Mouse (Mus musculus): Measurements from ENCODE around the gene Nxt2. TPM values are rescaled to one million over a fixed set of nuclear protein-coding genes. Genes with fewer than 3 reads are reported as not detected.
"Not testable (repeated sequence)": the region's sequence is repeated elsewhere in the genome, so short reads cannot be mapped to it uniquely, and the experiment has no call there.

Gene Nxt2
- polyA plus RNA-seq, 1 experiment from 2014 or later = 12.5 TPM

DNA sequence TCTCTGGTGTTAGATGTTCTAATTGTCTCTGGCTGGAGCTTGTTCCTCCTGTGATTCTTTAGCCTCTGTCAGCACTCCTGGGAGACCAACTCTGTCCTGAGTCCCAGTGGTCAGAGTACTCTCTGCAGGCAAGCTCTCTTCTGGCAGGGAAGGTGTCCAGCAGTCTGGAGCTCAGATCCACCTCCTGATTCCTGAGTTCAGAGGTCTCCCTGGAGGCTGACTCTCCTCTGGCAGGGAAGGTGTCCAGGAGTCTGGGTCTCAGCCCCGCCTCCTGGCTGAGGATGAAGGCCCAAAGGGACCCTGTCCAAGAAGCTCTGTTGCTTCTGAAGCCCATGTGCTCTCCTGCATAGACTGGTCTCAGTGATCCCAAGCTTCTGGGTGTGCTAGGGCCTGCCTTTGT, 9.6 kb downstream of the Nxt2 start:
- H3K27me3 ChIP-seq; H3K4me2 ChIP-seq (replicated peaks); H3K36me3 ChIP-seq; ATAC-seq; H3K9me3 ChIP-seq; H3K9ac ChIP-seq (replicated peaks); H3K27ac ChIP-seq; H3K4me3 ChIP-seq (replicated peaks); H3K4me1 ChIP-seq (replicated peaks): not testable (repeated sequence)
- WGBS = 83% methylated on average over 1 of the region's 1 CpGs

- H3K27me3 ChIP-seq = no peaks in the 10 kb centered on the region; the same call in 1 of the 2 replicates
- H3K27ac ChIP-seq = no peak overlapping the region
- no peak overlapping the region for H3K9ac ChIP-seq (replicated peaks)
- H3K4me1 ChIP-seq (replicated peaks) = no peaks in the 10 kb centered on the region
- H3K4me2 ChIP-seq (replicated peaks) = no peak overlapping the region
- 64% methylated on average over 2 of the region's 2 CpGs for WGBS
- H3K4me3 ChIP-seq (replicated peaks) = no peak overlapping the region
- no peaks in the 10 kb centered on the region for H3K9me3 ChIP-seq
- no peaks in the 10 kb centered on the region for H3K36me3 ChIP-seq
- no peak for ATAC-seq
Measured at GRCm38 (mm10) chrX:142237101-142237500, 10.5 kb downstream of the Nxt2 start.

DNA sequence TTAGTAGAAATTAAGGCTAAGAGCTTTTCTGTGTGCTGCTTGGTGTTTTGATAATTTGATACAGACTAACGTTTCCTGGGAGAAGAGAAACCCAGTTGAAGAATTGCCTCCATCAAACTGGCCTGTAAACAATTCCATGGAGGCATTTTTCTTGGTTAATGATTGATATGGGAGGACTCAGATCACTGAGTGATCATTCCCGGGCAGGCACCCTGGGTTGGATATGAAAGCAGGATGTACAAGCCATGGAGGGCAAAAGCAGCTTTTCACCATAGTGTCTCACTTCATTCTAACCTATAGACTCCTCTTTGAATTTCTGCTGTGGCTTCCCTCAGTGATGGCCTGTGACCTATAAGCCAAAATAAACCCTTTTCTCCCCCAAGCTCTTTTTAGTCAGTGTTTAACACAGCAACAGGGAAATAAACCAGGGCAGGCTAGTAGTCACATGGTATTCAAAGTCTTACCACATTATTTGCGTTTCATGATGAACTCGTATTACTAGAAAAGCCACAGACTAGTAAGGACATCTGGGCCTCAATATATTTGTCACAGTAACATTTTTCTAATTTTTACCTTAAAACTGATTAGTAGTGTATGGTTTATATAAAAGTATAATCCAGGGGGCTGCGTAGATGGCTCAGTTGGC, 19.2 kb downstream of the Nxt2 start:
- no peak for ATAC-seq
- WGBS = 82% methylated on average over 5 of the region's 5 CpGs
- H3K9ac ChIP-seq (replicated peaks) = no peak overlapping the region
- H3K4me3 ChIP-seq (replicated peaks) = no peak overlapping the region
- H3K27ac ChIP-seq = no peak overlapping the region
- no peak overlapping the region for H3K4me2 ChIP-seq (replicated peaks)
- no peaks in the 10 kb centered on the region for H3K36me3 ChIP-seq
- no peaks in the 10 kb centered on the region for H3K9me3 ChIP-seq
- H3K4me1 ChIP-seq (replicated peaks) = no peaks in the 10 kb centered on the region
- peaks cover 8% of the 10 kb centered on the region; the same call in 1 of the 2 replicates for H3K27me3 ChIP-seq

- WGBS = 85% methylated on average over 7 of the region's 7 CpGs
- no peak overlapping the region for H3K9ac ChIP-seq (replicated peaks)
- no peaks in the 10 kb centered on the region for H3K9me3 ChIP-seq
- no peak overlapping the region for H3K4me2 ChIP-seq (replicated peaks)
- H3K36me3 ChIP-seq = no peaks in the 10 kb centered on the region
- H3K27me3 ChIP-seq = peaks cover 3% of the 10 kb centered on the region; the same call in 1 of the 2 replicates
- no peak overlapping the region for H3K27ac ChIP-seq
- H3K4me1 ChIP-seq (replicated peaks) = no peaks in the 10 kb centered on the region
- ATAC-seq = no peak
- H3K4me3 ChIP-seq (replicated peaks) = no peak overlapping the region
Measured at GRCm38 (mm10) chrX:142250008-142250736, 23.6 kb downstream of the Nxt2 start.

DNA sequence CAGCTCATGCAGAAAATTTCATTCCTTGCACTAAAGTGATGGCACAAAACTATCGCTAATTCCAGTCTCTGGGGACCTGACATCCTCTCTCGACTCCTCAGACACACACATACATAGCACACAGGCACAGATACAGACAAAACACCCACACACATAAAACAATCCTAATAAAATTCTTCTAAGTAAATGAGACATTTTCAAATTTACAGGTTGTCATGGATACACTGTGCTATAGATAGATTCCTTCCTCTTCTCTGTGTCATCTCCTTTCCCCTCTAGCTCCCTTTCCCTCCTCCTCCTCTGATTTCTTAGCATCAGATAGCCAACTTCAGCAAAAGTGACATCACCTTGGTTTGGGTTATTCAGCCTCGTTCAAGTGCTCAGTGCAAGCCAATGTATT, 49.5 kb downstream of the Nxt2 start:
- Histone ChIP-seq H3K9me3 (no peaks in the 10 kb centered on the region), H3K4me2 (replicated peaks) (no peak overlapping the region), H3K27ac (no peak overlapping the region), H3K4me1 (replicated peaks) (no peaks in the 10 kb centered on the region), H3K9ac (replicated peaks) (no peak overlapping the region), H3K36me3 (no peaks in the 10 kb centered on the region), H3K27me3 (peaks cover 30% of the 10 kb centered on the region), H3K4me3 (replicated peaks) (no peak overlapping the region)
- 75% methylated on average over 3 of the region's 3 CpGs for WGBS
- ATAC-seq = no peak

- no peaks in the 10 kb centered on the region for H3K9me3 ChIP-seq
- no peak overlapping the region for H3K4me2 ChIP-seq (replicated peaks)
- no peak overlapping the region for H3K4me3 ChIP-seq (replicated peaks)
- no peak overlapping the region for H3K9ac ChIP-seq (replicated peaks)
- WGBS = 59% methylated on average over 3 of the region's 3 CpGs
- H3K27ac ChIP-seq = no peak overlapping the region
- no peaks in the 10 kb centered on the region for H3K36me3 ChIP-seq
- peaks cover 30% of the 10 kb centered on the region for H3K27me3 ChIP-seq
- no peak for ATAC-seq
- no peaks in the 10 kb centered on the region for H3K4me1 ChIP-seq (replicated peaks)
Measured at GRCm38 (mm10) chrX:142276573-142276972, 50.0 kb downstream of the Nxt2 start.

GRCm38 (mm10) chrX:142285905-142286304, 59.3 kb downstream of the Nxt2 start:
- Histone ChIP-seq H3K9me3 (no peaks in the 10 kb centered on the region), H3K27ac (no peak overlapping the region), H3K4me3 (replicated peaks) (no peak overlapping the region), H3K27me3 (peaks cover 34% of the 10 kb centered on the region; the same call in 1 of the 2 replicates), H3K4me2 (replicated peaks) (no peak overlapping the region), H3K9ac (replicated peaks) (no peak overlapping the region), H3K4me1 (replicated peaks) (no peaks in the 10 kb centered on the region), H3K36me3 (no peaks in the 10 kb centered on the region)
- 55% methylated on average over 5 of the region's 5 CpGs for WGBS
- no peak for ATAC-seq

Other genes starting within 250 kb of the Nxt2 start
- gene Gucy2f, start 29.8 kb upstream of the Nxt2 start, polyA plus RNA-seq (2015; fragmentation: Nextera tagmentation; extraction: Ambion mirVana) = 0.03 TPM in 2 replicates
- gene Kcne1l, start 79.5 kb downstream of the Nxt2 start, polyA plus RNA-seq (2015; fragmentation: Nextera tagmentation; extraction: Ambion mirVana) = 21.9 and 22.5 TPM in 2 replicates
- gene Acsl4, start 163.8 kb downstream of the Nxt2 start, polyA plus RNA-seq (2015; fragmentation: Nextera tagmentation; extraction: Ambion mirVana) = 15.3 and 18.2 TPM in 2 replicates